Mouse (Mus musculus): ENCODE measurements around the gene Gucy2c. TPM values are rescaled to one million over a fixed set of nuclear protein-coding genes. Genes with fewer than 3 reads are reported as not detected.
A peak's percentile ranks its signal among the peaks of the same experiment; 100 is the strongest.

The Gucy2c gene
- polyA plus RNA-seq, 1 experiment from 2014 or later = 2.5 TPM

- H3K4me1 ChIP-seq (replicated peaks; ENCODE audit: control insufficient read depth, insufficient read depth) = no peaks in the 10 kb centered on the region
- DNase-seq (ENCODE audit: low spot score) = no peak
- no peak for ATAC-seq (ENCODE audit: low FRiP score, low TSS enrichment)
- TF ChIP-seq CTCF (IDR thresholded peaks at IDR 0.05; ENCODE audit: low read depth) = no peak
- no peak for TF ChIP-seq EP300 (optimal IDR thresholded peaks at IDR 0.05)
- H3K27ac ChIP-seq (replicated peaks) = no peak overlapping the region
- H3K27me3 ChIP-seq (ENCODE audit: control insufficient read depth, insufficient read depth, low read length) = no peaks in the 10 kb centered on the region
- no peak overlapping the region for H3K4me2 ChIP-seq (replicated peaks; ENCODE audit: low read depth)
- no peaks in the 10 kb centered on the region for H3K9me3 ChIP-seq (ENCODE audit: control insufficient read depth, low read length)
- H3K36me3 ChIP-seq (ENCODE audit: control insufficient read depth, insufficient read depth, low read length) = no peaks in the 10 kb centered on the region
- H3K9ac ChIP-seq (ENCODE audit: low read length) = no peak overlapping the region
- H3K4me3 ChIP-seq (ENCODE audit: low read depth, low read length) = no peak overlapping the region
- 70% methylated on average over 4 of the region's 4 CpGs for WGBS
These were observed 123.3 kb downstream of the Gucy2c start for GRCm38 (mm10) chr6:136658303-136658702.

- H3K9ac ChIP-seq (ENCODE audit: low read length) = no peak overlapping the region
- 70% methylated on average over 11 of the region's 11 CpGs for WGBS
These were observed 125.8 kb downstream of the Gucy2c start for GRCm38 (mm10) chr6:136655786-136656185.

GRCm38 (mm10) chr6:136654470-136654869 is 127.1 kb downstream of the Gucy2c start:
- Histone ChIP-seq H3K27ac (replicated peaks) (no peak overlapping the region), H3K4me2 (replicated peaks; ENCODE audit: low read depth) (no peak overlapping the region), H3K36me3 (ENCODE audit: control insufficient read depth, insufficient read depth, low read length) (no peaks in the 10 kb centered on the region), H3K9ac (ENCODE audit: low read length) (no peak overlapping the region), H3K27me3 (ENCODE audit: control insufficient read depth, insufficient read depth, low read length) (no peaks in the 10 kb centered on the region), H3K9me3 (ENCODE audit: control insufficient read depth, low read length) (no peaks in the 10 kb centered on the region), H3K4me3 (ENCODE audit: low read depth, low read length) (no peak overlapping the region), H3K4me1 (replicated peaks; ENCODE audit: control insufficient read depth, insufficient read depth) (no peaks in the 10 kb centered on the region)
- ATAC-seq (ENCODE audit: low FRiP score, low TSS enrichment) (no peak), DNase-seq (ENCODE audit: low spot score) (no peak)
- TF ChIP-seq EP300 (optimal IDR thresholded peaks at IDR 0.05) (no peak), CTCF (IDR thresholded peaks at IDR 0.05; ENCODE audit: low read depth) (no peak)
- 84% methylated on average over 20 of the region's 20 CpGs for WGBS

More at GRCm38 (mm10) chr6:136655786-136656185, 125.8 kb downstream of the Gucy2c start:
- DNase-seq (ENCODE audit: low spot score) = no peak
- 0 out of 2 replicates have a peak overlapping the region, but pooled peaks have one; percentile 14 for H3K4me2 ChIP-seq (replicated peaks; ENCODE audit: low read depth)
- H3K36me3 ChIP-seq (ENCODE audit: control insufficient read depth, insufficient read depth, low read length) = no peaks in the 10 kb centered on the region
- TF ChIP-seq EP300 (optimal IDR thresholded peaks at IDR 0.05) (no peak), CTCF (IDR thresholded peaks at IDR 0.05; ENCODE audit: low read depth) (no peak)
- H3K4me3 ChIP-seq (ENCODE audit: low read depth, low read length) = no peak overlapping the region
- H3K27me3 ChIP-seq (ENCODE audit: control insufficient read depth, insufficient read depth, low read length) = no peaks in the 10 kb centered on the region
- H3K9me3 ChIP-seq (ENCODE audit: control insufficient read depth, low read length) = no peaks in the 10 kb centered on the region
- ATAC-seq (ENCODE audit: low FRiP score, low TSS enrichment) = no peak
- H3K27ac ChIP-seq (replicated peaks) = no peak overlapping the region
- no peaks in the 10 kb centered on the region for H3K4me1 ChIP-seq (replicated peaks; ENCODE audit: control insufficient read depth, insufficient read depth)

- ATAC-seq (ENCODE audit: low FRiP score, low TSS enrichment) = no peak
- no peak overlapping the region for H3K9ac ChIP-seq (ENCODE audit: low read length)
- H3K36me3 ChIP-seq (ENCODE audit: control insufficient read depth, insufficient read depth, low read length) = no peaks in the 10 kb centered on the region
- no peak for DNase-seq (ENCODE audit: low spot score)
- no peak overlapping the region for H3K4me2 ChIP-seq (replicated peaks; ENCODE audit: low read depth)
- H3K9me3 ChIP-seq (ENCODE audit: control insufficient read depth, low read length) = no peaks in the 10 kb centered on the region
- no peak overlapping the region for H3K27ac ChIP-seq (replicated peaks)
- no peaks in the 10 kb centered on the region for H3K27me3 ChIP-seq (ENCODE audit: control insufficient read depth, insufficient read depth, low read length)
- no peak for TF ChIP-seq EP300 (optimal IDR thresholded peaks at IDR 0.05)
- no peak for TF ChIP-seq CTCF (IDR thresholded peaks at IDR 0.05; ENCODE audit: low read depth)
- no peaks in the 10 kb centered on the region for H3K4me1 ChIP-seq (replicated peaks; ENCODE audit: control insufficient read depth, insufficient read depth)
- no peak overlapping the region for H3K4me3 ChIP-seq (ENCODE audit: low read depth, low read length)
- WGBS = 51% methylated on average over 5 of the region's 5 CpGs
These were observed 128.2 kb downstream of the Gucy2c start for GRCm38 (mm10) chr6:136653331-136653730.

- WGBS = 88% methylated on average over 8 of the region's 8 CpGs
- Histone ChIP-seq H3K9ac (ENCODE audit: low read length) (no peak overlapping the region), H3K4me1 (replicated peaks; ENCODE audit: control insufficient read depth, insufficient read depth) (no peaks in the 10 kb centered on the region), H3K9me3 (ENCODE audit: control insufficient read depth, low read length) (no peaks in the 10 kb centered on the region), H3K4me3 (ENCODE audit: low read depth, low read length) (no peak overlapping the region), H3K27ac (replicated peaks) (no peak overlapping the region), H3K4me2 (replicated peaks; ENCODE audit: low read depth) (no peak overlapping the region), H3K27me3 (ENCODE audit: control insufficient read depth, insufficient read depth, low read length) (no peaks in the 10 kb centered on the region), H3K36me3 (ENCODE audit: control insufficient read depth, insufficient read depth, low read length) (no peaks in the 10 kb centered on the region)
- ATAC-seq (ENCODE audit: low FRiP score, low TSS enrichment) (no peak), DNase-seq (ENCODE audit: low spot score) (no peak)
- TF ChIP-seq CTCF (IDR thresholded peaks at IDR 0.05; ENCODE audit: low read depth) (no peak), EP300 (optimal IDR thresholded peaks at IDR 0.05) (no peak)
These were observed 130.9 kb downstream of the Gucy2c start for GRCm38 (mm10) chr6:136650664-136651063.

- no peak overlapping the region for H3K4me3 ChIP-seq (ENCODE audit: low read depth, low read length)
- ATAC-seq (ENCODE audit: low FRiP score, low TSS enrichment) (peak; percentile 89), DNase-seq (ENCODE audit: low spot score) (peak; percentile 75)
- 30% methylated on average over 10 of the region's 10 CpGs for WGBS
- no peak for TF ChIP-seq EP300 (optimal IDR thresholded peaks at IDR 0.05)
- no peak for TF ChIP-seq CTCF (IDR thresholded peaks at IDR 0.05; ENCODE audit: low read depth)
- H3K27me3 ChIP-seq (ENCODE audit: control insufficient read depth, insufficient read depth, low read length) = no peaks in the 10 kb centered on the region
- H3K9me3 ChIP-seq (ENCODE audit: control insufficient read depth, low read length) = no peaks in the 10 kb centered on the region
- no peaks in the 10 kb centered on the region for H3K4me1 ChIP-seq (replicated peaks; ENCODE audit: control insufficient read depth, insufficient read depth)
- no peak overlapping the region for H3K9ac ChIP-seq (ENCODE audit: low read length)
- no peaks in the 10 kb centered on the region for H3K36me3 ChIP-seq (ENCODE audit: control insufficient read depth, insufficient read depth, low read length)
- no peak overlapping the region for H3K4me2 ChIP-seq (replicated peaks; ENCODE audit: low read depth)
- H3K27ac ChIP-seq (replicated peaks) = peak overlapping the region; percentile 30; the same call in 1 of the 2 replicates
These were observed 134.1 kb downstream of the Gucy2c start for GRCm38 (mm10) chr6:136647455-136647861.

Small RNA genes within 50 kb of the gene (microRNA-seq; reads per million reads assigned to microRNA genes)
- gene Gm44364 = not detected

Other genes starting within 250 kb of the Gucy2c start
- gene Plbd1, start 119.8 kb downstream of the Gucy2c start, polyA plus RNA-seq (2015; fragmentation: Nextera tagmentation; extraction: Ambion mirVana) = 37.8 and 39.6 TPM in 2 replicates
- 0.59 and 0.68 TPM in 2 replicates for gene Hist4h4, start 22.6 kb upstream of the Gucy2c start, polyA plus RNA-seq (2015; fragmentation: Nextera tagmentation; extraction: Ambion mirVana)
- gene H2afj, start 26.5 kb upstream of the Gucy2c start, polyA plus RNA-seq (2015; fragmentation: Nextera tagmentation; extraction: Ambion mirVana) = 439 and 445 TPM in 2 replicates
- 0.46 and 0.96 TPM in 2 replicates for gene BC049715, start 45.9 kb upstream of the Gucy2c start, polyA plus RNA-seq (2015; fragmentation: Nextera tagmentation; extraction: Ambion mirVana)
- gene Wbp11, start 46.5 kb upstream of the Gucy2c start, polyA plus RNA-seq (2015; fragmentation: Nextera tagmentation; extraction: Ambion mirVana) = 39.8 and 42.8 TPM in 2 replicates
- gene Smco3, start 53.7 kb upstream of the Gucy2c start, polyA plus RNA-seq (2015; fragmentation: Nextera tagmentation; extraction: Ambion mirVana) = 0.56 and 0.63 TPM in 2 replicates
- 3.2 and 3.3 TPM in 2 replicates for gene Art4, start 76.0 kb upstream of the Gucy2c start, polyA plus RNA-seq (2015; fragmentation: Nextera tagmentation; extraction: Ambion mirVana)
- gene Mgp, start 94.1 kb upstream of the Gucy2c start, polyA plus RNA-seq (2015; fragmentation: Nextera tagmentation; extraction: Ambion mirVana) = 392 and 473 TPM in 2 replicates
- gene Erp27, start 140.4 kb upstream of the Gucy2c start, polyA plus RNA-seq (2015; fragmentation: Nextera tagmentation; extraction: Ambion mirVana) = 0.65 and 1.0 TPM in 2 replicates
- 0.06 and 0.40 TPM in 2 replicates for gene Pde6h, start 142.1 kb upstream of the Gucy2c start, polyA plus RNA-seq (2015; fragmentation: Nextera tagmentation; extraction: Ambion mirVana)
- 27.3 and 34.9 TPM in 2 replicates for gene Arhgdib, start 160.1 kb upstream of the Gucy2c start, polyA plus RNA-seq (2015; fragmentation: Nextera tagmentation; extraction: Ambion mirVana)

All from stomach, postnatal 0 days (tissue).